Mouse (Mus musculus) ES-E14 (cell line): Measurements from ENCODE around the gene Nrip2. TPM values are rescaled to one million over a fixed set of nuclear protein-coding genes. Genes with fewer than 3 reads are reported as not detected.

Experiments
- DNase-seq: peaks from one replicate; pipeline ENCODE4 v3.0.0-alpha.2; 2013; ENCODE audit warnings: low read depth, low spot score
- H3K27ac ChIP-seq: 2 replicates; pipeline ENCODE4 v1.5.1; 2012; ENCODE audit warnings: low read depth, mild to moderate bottlenecking, low read length, moderate library complexity, mixed read lengths; ENCODE audit not compliant: poor library complexity, insufficient read depth, severe bottlenecking
- H3K36me3 ChIP-seq: 2 replicates; pipeline ENCODE4 v1.6.1; 2012; ENCODE audit warnings: mild to moderate bottlenecking, low read length, moderate library complexity, mixed read lengths; ENCODE audit not compliant: control insufficient read depth, poor library complexity, insufficient read depth, severe bottlenecking
- H3K4me1 ChIP-seq, 2 experiments: fragments of 150-350 bp in 1 of 2; sonication (generic) in 1 of 2; 2 replicates each; pipeline ENCODE4 v1.6.1; 2012; ENCODE audit warnings: low read length in 2 of 2, mild to moderate bottlenecking in 1 of 2, mixed read lengths in 1 of 2; ENCODE audit not compliant: control insufficient read depth in 2 of 2, insufficient read depth in 2 of 2, poor library complexity in 1 of 2
- H3K4me3 ChIP-seq, 2 experiments: fragments of 150-350 bp in 1 of 2; sonication (generic) in 1 of 2; 2 replicates each; pipeline ENCODE4 v1.5.1; 2012; ENCODE audit warnings: low read length in 2 of 2, low read depth in 1 of 2, mild to moderate bottlenecking in 1 of 2, mixed read lengths in 1 of 2; ENCODE audit not compliant: insufficient read depth in 1 of 2, poor library complexity in 1 of 2, severe bottlenecking in 1 of 2
- H3K9ac ChIP-seq: 2 replicates; pipeline ENCODE4 v1.6.1; 2012; ENCODE audit warnings: low read depth, mild to moderate bottlenecking, low read length, mixed read lengths; ENCODE audit not compliant: poor library complexity, insufficient read depth, severe bottlenecking
- H3K9me3 ChIP-seq: fragments of 150-350 bp; sonication (generic); 2 replicates; pipeline ENCODE4 v1.6.1; 2012; ENCODE audit warnings: low read depth, mild to moderate bottlenecking, low read length; ENCODE audit not compliant: control insufficient read depth, insufficient read depth
- CHD2 ChIP-seq: IDR thresholded peaks from 2 replicates; pipeline ENCODE4 v1.6.1; 2014; ENCODE audit warnings: mild to moderate bottlenecking, low read depth, low read length, inconsistent platforms
- HCFC1 ChIP-seq: IDR thresholded peaks from 2 replicates; pipeline ENCODE4 v1.6.1; 2012; ENCODE audit warnings: low read length, inconsistent platforms, borderline replicate concordance; ENCODE audit not compliant: insufficient read depth
- MAFK ChIP-seq: IDR thresholded peaks from 2 replicates; pipeline ENCODE4 v1.6.1; 2014; ENCODE audit warnings: mild to moderate bottlenecking, low read depth, low read length, inconsistent platforms; ENCODE audit not compliant: insufficient read depth
- ZC3H11A ChIP-seq: IDR thresholded peaks from 2 replicates; pipeline ENCODE4 v1.6.1; 2012; ENCODE audit warnings: low read depth, mild to moderate bottlenecking, inconsistent platforms, low read length, borderline replicate concordance
- ZNF384 ChIP-seq: IDR thresholded peaks from 2 replicates; pipeline ENCODE4 v1.6.1; 2012; ENCODE audit warnings: low read depth, low read length, inconsistent platforms
- in situ Hi-C, 2 experiments: fragments of 600-800 bp; cut with MboI; formaldehyde crosslinking; loops; one replicate each; pipeline ENCODE4 v1.15.1; 2025; ENCODE audit warnings: low sequenced_read_pairs in 2 of 2, inconsistent platforms in 1 of 2; ENCODE audit not compliant: unreplicated experiment in 2 of 2
- total RNA-seq: library from RNA; depleted of rRNA; stranded (reverse); fragments of 300-350 nt; gene quantifications from 2 replicates; pipeline ENCODE4 v1.2.3, GENCODE M21; 2012

Nrip2 gene
- total RNA-seq, 1 experiment, result 0.27 TPM

GRCm38 (mm10) chr6:128423496-128424268 lies 24.6 kb downstream of the Nrip2 start:
- in situ Hi-C loops, result no loop called here
- DNase-seq, result no peak
- Histone ChIP-seq H3K4me3 (peak overlapping the region; percentile 82 to 88), H3K27ac (peak overlapping the region; percentile 51; the same call in 1 of the 2 replicates), H3K9me3 (no peaks in the 10 kb centered on the region), H3K36me3 (peaks cover 3% of the 10 kb centered on the region; the same call in 1 of the 2 replicates), H3K9ac (peak overlapping the region; percentile 97), H3K4me1 (peaks cover 3 to 4% of the 10 kb centered on the region in 2 experiments; a peak in 1 of 4 replicates)
- TF ChIP-seq ZC3H11A, result no peak
- no peak for TF ChIP-seq CHD2
- TF ChIP-seq ZNF384, result no peak
- TF ChIP-seq HCFC1, result no peak
- no peak for TF ChIP-seq MAFK

- in situ Hi-C loops, result no loop called here
Observed at GRCm38 (mm10) chr6:128424269-128425019, 25.3 kb downstream of the Nrip2 start, which contains the start of gene Itfg2. Gene Itfg2, minus strand, starts transcription at chr6:128424931.

GRCm38 (mm10) chr6:128425046-128425445 lies 25.9 kb downstream of the Nrip2 start:
- DNase-seq, result no peak
- H3K36me3 ChIP-seq, result peaks cover 10% of the 10 kb centered on the region
- H3K4me3 ChIP-seq, result peak overlapping the region in 1 of 2 experiments; percentile 88; a peak in 2 of 4 replicates
- in situ Hi-C loops, result no loop called here
- H3K9ac ChIP-seq, result peak overlapping the region; percentile 55; the same call in 1 of the 2 replicates
- no peak for TF ChIP-seq HCFC1
- TF ChIP-seq MAFK, result no peak
- TF ChIP-seq CHD2, result no peak
- TF ChIP-seq ZC3H11A, result no peak
- peaks cover 4 to 6% of the 10 kb centered on the region in 2 experiments; a peak in 2 of 4 replicates for H3K4me1 ChIP-seq
- H3K27ac ChIP-seq, result peak overlapping the region; percentile 74
- H3K9me3 ChIP-seq, result no peaks in the 10 kb centered on the region

More at GRCm38 (mm10) chr6:128424269-128425019, 25.3 kb downstream of the Nrip2 start, which contains the start of gene Itfg2:
- TF ChIP-seq MAFK (peak; percentile 67; the same call in 1 of the 2 replicates), ZC3H11A (no peak), HCFC1 (peak; percentile 66; the same call in 1 of the 2 replicates)
- peak; percentile 92 for DNase-seq
- peaks cover 3 to 4% of the 10 kb centered on the region in 2 experiments; a peak in 1 of 4 replicates for H3K4me1 ChIP-seq
- H3K27ac ChIP-seq, result peak within 1 kb of the TSS; percentile 97
- peaks cover 4% of the 10 kb centered on the region for H3K36me3 ChIP-seq
- H3K9ac ChIP-seq, result peak within 1 kb of the TSS; percentile 97
- H3K9me3 ChIP-seq, result no peaks in the 10 kb centered on the region
- H3K4me3 ChIP-seq, result peak within 1 kb of the TSS; percentile 82 to 88

- Histone ChIP-seq H3K27ac (no peak overlapping the region), H3K4me1 (peaks cover 10 to 14% of the 10 kb centered on the region in 2 experiments; a peak in 3 of 4 replicates), H3K36me3 (peaks cover 29% of the 10 kb centered on the region), H3K4me3 (no peak overlapping the region), H3K9ac (no peak overlapping the region), H3K9me3 (no peaks in the 10 kb centered on the region)
- no peak for DNase-seq
- in situ Hi-C loops, result no loop called here
- no peak for TF ChIP-seq CHD2
- no peak for TF ChIP-seq MAFK
- TF ChIP-seq ZC3H11A, result no peak
Observed at GRCm38 (mm10) chr6:128427571-128427970, 28.5 kb downstream of the Nrip2 start.
